Mouse (Mus musculus): ENCODE results near the gene Eras. TPM values are rescaled to one million over a fixed set of nuclear protein-coding genes. Genes with fewer than 3 reads are reported as not detected.
A peak's percentile ranks its signal among the peaks of the same experiment; 100 is the strongest.

The Eras gene
- polyA plus RNA-seq, 1 experiment, result not detected

GRCm38 (mm10) chrX:7879819-7880218, 48.6 kb downstream of the Eras start:
- peaks cover 2% of the 10 kb centered on the region; the same call in 1 of the 2 replicates for H3K4me1 ChIP-seq (ENCODE audit: control insufficient read depth, insufficient read depth, insufficient read length, low read length)
- no peak overlapping the region; the same call in 1 of the 2 replicates for H3K4me3 ChIP-seq (ENCODE audit: insufficient read depth, low read depth, low read length)
- no peak overlapping the region for H3K27ac ChIP-seq (replicated peaks; ENCODE audit: low read depth, low read length)

DNA sequence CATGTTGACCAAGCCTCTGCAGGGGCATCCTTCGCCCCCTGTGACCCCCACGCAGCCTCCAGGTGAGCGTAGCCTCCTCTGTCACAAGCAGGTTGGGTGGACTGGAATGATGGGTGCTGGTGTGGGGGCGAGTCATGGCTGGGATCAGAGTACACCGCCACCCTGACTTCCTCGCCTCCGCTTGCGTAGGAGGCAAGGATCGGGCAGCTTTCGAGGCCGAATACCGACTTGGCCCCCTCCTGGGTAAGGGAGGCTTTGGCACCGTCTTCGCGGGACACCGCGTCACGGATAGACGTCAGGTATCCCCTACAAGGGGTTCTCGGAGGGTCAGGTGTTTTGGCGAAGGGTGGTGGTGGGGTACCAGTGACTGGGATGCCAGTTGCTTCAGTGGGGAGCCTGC, 49.9 kb downstream of the Eras start:
- Histone ChIP-seq H3K27ac (replicated peaks; ENCODE audit: low read depth, low read length) (no peak overlapping the region), H3K4me1 (ENCODE audit: control insufficient read depth, insufficient read depth, insufficient read length, low read length) (peaks cover 2% of the 10 kb centered on the region; the same call in 1 of the 2 replicates), H3K4me3 (ENCODE audit: insufficient read depth, low read depth, low read length) (peak overlapping the region; percentile 62)

GRCm38 (mm10) chrX:7878007-7878419, 50.4 kb downstream of the Eras start, which contains the start of gene Pim2:
Pim2 (plus strand) TSS chrX:7878262.
- peaks cover 2% of the 10 kb centered on the region; the same call in 1 of the 2 replicates for H3K4me1 ChIP-seq (ENCODE audit: control insufficient read depth, insufficient read depth, insufficient read length, low read length)
- no peak within 1 kb of the TSS for H3K27ac ChIP-seq (replicated peaks; ENCODE audit: low read depth, low read length)
- H3K4me3 ChIP-seq (ENCODE audit: insufficient read depth, low read depth, low read length), result peak within 1 kb of the TSS; percentile 62

Other genes starting within 250 kb of the Eras start
- gene Magix, start 247.4 kb downstream of the Eras start, polyA plus RNA-seq (2012; ENCODE audit: insufficient read depth, insufficient read length, missing spikeins), result 2.9 and 3.4 TPM in 2 replicates
- gene Gpkow, start 231.5 kb downstream of the Eras start, polyA plus RNA-seq (2012; ENCODE audit: insufficient read depth, insufficient read length, missing spikeins), result 17.4 and 24.4 TPM in 2 replicates
- gene Wdr45, start 214.3 kb downstream of the Eras start, polyA plus RNA-seq (2012; ENCODE audit: insufficient read depth, insufficient read length, missing spikeins), result 41.8 and 42.4 TPM in 2 replicates
- 4.0 TPM in 1 of 2 replicates, not detected in the other for gene Gm45208, start 206.4 kb downstream of the Eras start, polyA plus RNA-seq (2012; ENCODE audit: insufficient read depth, insufficient read length, missing spikeins)
- 10.2 and 10.8 TPM in 2 replicates for gene Praf2, start 200.2 kb downstream of the Eras start, polyA plus RNA-seq (2012; ENCODE audit: insufficient read depth, insufficient read length, missing spikeins)
- not detected in 2 replicates for gene Ccdc120, start 177.7 kb downstream of the Eras start, polyA plus RNA-seq (2012; ENCODE audit: insufficient read depth, insufficient read length, missing spikeins)
- 22.3 and 27.5 TPM in 2 replicates for gene Tfe3, start 166.0 kb downstream of the Eras start, polyA plus RNA-seq (2012; ENCODE audit: insufficient read depth, insufficient read length, missing spikeins)
- gene Gripap1, start 138.8 kb downstream of the Eras start, polyA plus RNA-seq (2012; ENCODE audit: insufficient read depth, insufficient read length, missing spikeins), result 18.6 and 19.2 TPM in 2 replicates
- 0.21 TPM in 1 of 2 replicates, not detected in the other for gene Kcnd1, start 106.3 kb downstream of the Eras start, polyA plus RNA-seq (2012; ENCODE audit: insufficient read depth, insufficient read length, missing spikeins)
- gene Otud5, start 87.2 kb downstream of the Eras start, polyA plus RNA-seq (2012; ENCODE audit: insufficient read depth, insufficient read length, missing spikeins), result 14.1 and 23.4 TPM in 2 replicates
- gene Pim2, start 50.3 kb downstream of the Eras start, polyA plus RNA-seq (2012; ENCODE audit: insufficient read depth, insufficient read length, missing spikeins), result 1.7 and 2.0 TPM in 2 replicates
- 9.2 and 15.3 TPM in 2 replicates for gene Slc35a2, start 44.6 kb downstream of the Eras start, polyA plus RNA-seq (2012; ENCODE audit: insufficient read depth, insufficient read length, missing spikeins)
- gene Pqbp1, start 29.3 kb downstream of the Eras start, polyA plus RNA-seq (2012; ENCODE audit: insufficient read depth, insufficient read length, missing spikeins), result 25.0 and 29.5 TPM in 2 replicates
- gene Timm17b, start 29.2 kb downstream of the Eras start, polyA plus RNA-seq (2012; ENCODE audit: insufficient read depth, insufficient read length, missing spikeins), result 47.7 and 50.3 TPM in 2 replicates
- gene Gm10491, start 20.8 kb downstream of the Eras start, polyA plus RNA-seq (2012; ENCODE audit: insufficient read depth, insufficient read length, missing spikeins), result not detected in 2 replicates
- gene Gm10490, start 19.1 kb downstream of the Eras start, polyA plus RNA-seq (2012; ENCODE audit: insufficient read depth, insufficient read length, missing spikeins), result not detected in 2 replicates
- not detected in 2 replicates for gene Pcsk1n, start 8.8 kb downstream of the Eras start, polyA plus RNA-seq (2012; ENCODE audit: insufficient read depth, insufficient read length, missing spikeins)
- gene Hdac6, start 19.3 kb upstream of the Eras start, polyA plus RNA-seq (2012; ENCODE audit: insufficient read depth, insufficient read length, missing spikeins), result 7.6 and 11.6 TPM in 2 replicates
- gene Gata1, start 49.5 kb upstream of the Eras start, polyA plus RNA-seq (2012; ENCODE audit: insufficient read depth, insufficient read length, missing spikeins), result not detected in 2 replicates
- gene Glod5, start 89.9 kb upstream of the Eras start, polyA plus RNA-seq (2012; ENCODE audit: insufficient read depth, insufficient read length, missing spikeins), result not detected in 2 replicates
- gene Suv39h1, start 146.2 kb upstream of the Eras start, polyA plus RNA-seq (2012; ENCODE audit: insufficient read depth, insufficient read length, missing spikeins), result 1.6 and 2.6 TPM in 2 replicates
- gene Was, start 161.9 kb upstream of the Eras start, polyA plus RNA-seq (2012; ENCODE audit: insufficient read depth, insufficient read length, missing spikeins), result 1.1 and 1.5 TPM in 2 replicates
- 19.6 and 24.5 TPM in 2 replicates for gene Wdr13, start 204.3 kb upstream of the Eras start, polyA plus RNA-seq (2012; ENCODE audit: insufficient read depth, insufficient read length, missing spikeins)
- 188 and 247 TPM in 2 replicates for gene Rbm3, start 217.3 kb upstream of the Eras start, polyA plus RNA-seq (2012; ENCODE audit: insufficient read depth, insufficient read length, missing spikeins)
- 3.2 and 4.2 TPM in 2 replicates for gene Tbc1d25, start 247.6 kb upstream of the Eras start, polyA plus RNA-seq (2012; ENCODE audit: insufficient read depth, insufficient read length, missing spikeins)

Measured in brown adipose tissue, adult 24 weeks (tissue).